Mouse (Mus musculus) v-Abl transformed pro-B cells (cell line): ENCODE measurements around the gene Ndufv3.

Source experiments
- in situ Hi-C, 2 experiments: fragments of 400-800 bp; cut with MboI; formaldehyde crosslinking; loops; one replicate each; pipeline ENCODE4 v1.15.1; 2025; ENCODE audit not compliant: unreplicated experiment in 2 of 2

Gene Ndufv3

GRCm38 (mm10) chr17:31519946-31520838, at the start of gene Ndufv3, which contains the start of gene Wdr4:
TSS of gene Ndufv3 (plus strand) at chr17:31520115.
TSS of gene Wdr4 (minus strand) at chr17:31519980.
- in situ Hi-C loops, result loop anchor here (5.0 kb wide), 3 partner anchors 42 to 142 kb away; partner anchors contain the start of genes Pknox1 (in 1 of the 2) and U2af1 (in 1 of the 2)

- in situ Hi-C loops, result no loop called here
Measured at GRCm38 (mm10) chr17:31470766-31471418, 49.0 kb upstream of the Ndufv3 start.

GRCm38 (mm10) chr17:31474388-31474787, 45.5 kb upstream of the Ndufv3 start:
- in situ Hi-C loops, result no loop called here

- in situ Hi-C loops, result no loop called here
Measured at GRCm38 (mm10) chr17:31478606-31479005, 41.3 kb upstream of the Ndufv3 start.

- in situ Hi-C loops, result no loop called here
Measured at GRCm38 (mm10) chr17:31479108-31479844, 40.6 kb upstream of the Ndufv3 start.

- in situ Hi-C loops, result loop anchor here in 1 of 2 experiments (5.0 kb wide), 1 partner anchor 154 kb away; no protein-coding TSS in a partner anchor
Measured at GRCm38 (mm10) chr17:31486616-31487198, 33.2 kb upstream of the Ndufv3 start.

GRCm38 (mm10) chr17:31487433-31488060, 32.4 kb upstream of the Ndufv3 start:
- in situ Hi-C loops, result loop anchor here in 1 of 2 experiments (5.0 kb wide), 1 partner anchor 155 kb away; no protein-coding TSS in a partner anchor

GRCm38 (mm10) chr17:31491355-31491754, 28.6 kb upstream of the Ndufv3 start:
- in situ Hi-C loops, result loop anchor here (5.0 to 10.0 kb wide), 5 partner anchors 114 to 479 kb away; no protein-coding TSS in a partner anchor

- in situ Hi-C loops, result loop anchor here (5.0 to 10.0 kb wide), 5 partner anchors 115 to 480 kb away; no protein-coding TSS in a partner anchor
Measured at GRCm38 (mm10) chr17:31492416-31492815, 27.5 kb upstream of the Ndufv3 start.

- in situ Hi-C loops, result loop anchor here (5.0 to 10.0 kb wide), 5 partner anchors 118 to 483 kb away; no protein-coding TSS in a partner anchor
Measured at GRCm38 (mm10) chr17:31494989-31495388, 24.9 kb upstream of the Ndufv3 start.

- in situ Hi-C loops, result loop anchor here in 1 of 2 experiments (10.0 kb wide), 1 partner anchor 123 kb away; no protein-coding TSS in a partner anchor
Measured at GRCm38 (mm10) chr17:31497726-31498125, 22.2 kb upstream of the Ndufv3 start.

GRCm38 (mm10) chr17:31499725-31500124, 20.2 kb upstream of the Ndufv3 start:
- in situ Hi-C loops, result loop anchor here in 1 of 2 experiments (10.0 kb wide), 1 partner anchor 125 kb away; no protein-coding TSS in a partner anchor

GRCm38 (mm10) chr17:31500416-31500815, 19.5 kb upstream of the Ndufv3 start:
- in situ Hi-C loops, result no loop called here

- in situ Hi-C loops, result no loop called here
Measured at GRCm38 (mm10) chr17:31500908-31501307, 19.0 kb upstream of the Ndufv3 start.

GRCm38 (mm10) chr17:31502261-31502927, 17.5 kb upstream of the Ndufv3 start:
- in situ Hi-C loops, result no loop called here

GRCm38 (mm10) chr17:31503337-31503736, 16.6 kb upstream of the Ndufv3 start:
- in situ Hi-C loops, result no loop called here

- in situ Hi-C loops, result no loop called here
Measured at GRCm38 (mm10) chr17:31503936-31504335, 16.0 kb upstream of the Ndufv3 start.

- in situ Hi-C loops, result no loop called here
Measured at GRCm38 (mm10) chr17:31505013-31505412, 14.9 kb upstream of the Ndufv3 start.

- in situ Hi-C loops, result no loop called here
Measured at GRCm38 (mm10) chr17:31506282-31506681, 13.6 kb upstream of the Ndufv3 start.
